Mouse (Mus musculus) cerebellum, postnatal 14 days (tissue): ENCODE results near the gene Tram2.

Experiments used
- DNase-seq, 2 experiments: peaks; one replicate each; pipeline ENCODE4 v3.0.0; 2021; ENCODE audit warnings: mixed read lengths in 2 of 2

The Tram2 gene

DNA sequence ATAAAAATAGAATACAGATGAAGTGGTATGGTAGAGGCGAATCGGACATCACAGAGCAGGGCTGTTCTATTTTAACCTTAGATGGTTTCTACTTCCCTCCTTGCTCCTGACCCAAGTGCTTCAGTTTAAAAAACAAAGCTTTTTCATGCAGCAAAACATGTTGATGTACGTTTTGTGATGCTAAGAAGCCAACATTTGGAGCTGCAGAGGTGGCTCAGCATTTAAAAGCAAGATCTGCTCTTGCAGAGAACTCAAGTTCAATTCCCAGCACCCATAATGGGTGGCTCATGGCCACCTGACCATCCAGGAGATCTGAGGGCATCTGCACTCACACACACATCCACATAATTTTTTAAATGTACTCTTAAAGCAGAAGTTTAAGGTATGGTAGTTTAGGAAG, 124.2 kb downstream of the Tram2 start:
- no peak for DNase-seq

DNA sequence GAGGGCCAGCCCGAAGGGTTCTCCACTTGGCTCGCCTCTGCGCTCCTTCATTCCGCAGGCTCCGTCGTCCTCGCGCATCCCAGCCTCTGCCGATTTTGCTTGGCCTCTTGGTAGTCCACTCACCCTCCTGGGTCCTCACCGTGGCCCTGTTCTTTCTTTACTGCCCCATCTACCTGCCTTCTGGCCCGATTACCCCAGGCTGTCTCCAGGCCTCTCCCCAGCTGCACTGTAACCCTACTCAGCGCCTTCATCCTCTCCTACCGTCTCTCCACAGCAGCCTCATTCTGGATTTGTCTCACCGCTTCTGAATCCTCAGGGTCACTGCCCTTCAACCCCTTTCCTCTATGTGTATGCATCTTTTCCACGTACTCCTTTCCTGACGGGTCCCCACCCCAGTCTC, 127.2 kb downstream of the Tram2 start:
- DNase-seq: no peak

DNA sequence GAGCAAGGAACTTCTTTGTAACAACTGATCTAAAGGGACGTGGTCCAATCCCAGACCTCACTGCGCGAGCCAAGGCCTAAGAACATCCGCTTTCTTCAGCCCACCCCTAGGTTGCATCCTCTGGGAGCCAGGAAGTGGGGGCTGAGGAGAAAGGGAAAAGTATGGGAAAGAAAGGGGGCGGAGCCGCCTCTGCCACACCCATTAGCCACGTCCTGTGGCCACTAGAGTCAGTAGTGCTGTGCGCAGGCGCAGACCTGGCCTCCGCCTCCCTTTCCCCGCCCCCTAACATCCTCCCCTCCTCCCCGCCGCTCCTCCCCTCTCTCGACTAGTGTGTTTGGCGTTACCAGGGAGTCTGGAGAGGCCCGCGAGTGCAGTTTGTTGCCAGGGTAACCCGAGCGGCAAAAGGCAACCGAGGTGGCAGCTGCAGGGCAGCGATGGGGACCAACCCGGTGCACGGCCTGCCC, 127.7 kb downstream of the Tram2 start, which contains the start of gene Efhc1:
TSS of gene Efhc1 (plus strand) at position 327 of the 464 bp plus-strand sequence.
- DNase-seq: peak; percentile 93 to 94
